Mouse (Mus musculus) small intestine, adult 2 months (tissue): ENCODE results near the gene Coa4.

ENCODE experiments used
- CTCF ChIP-seq: fragments of 200-500 bp; IDR thresholded peaks from 2 replicates; pipeline ENCODE4 v1.5.1; 2012; ENCODE audit warnings: low read depth, mild to moderate bottlenecking, control low read depth, inconsistent platforms, low read length, moderate library complexity, mixed read lengths; ENCODE audit not compliant: insufficient replicate concordance, insufficient read length; ENCODE audit errors: extremely low read depth
- POLR2A ChIP-seq: fragments of 200-500 bp; IDR thresholded peaks from 2 replicates; pipeline ENCODE4 v1.6.1; 2012; ENCODE audit warnings: low read depth, mild to moderate bottlenecking, control low read depth, inconsistent platforms, low read length, moderate library complexity

- TF ChIP-seq CTCF, result no peak
- TF ChIP-seq POLR2A, result no peak
Measured at GRCm38 (mm10) chr7:100511602-100512001, 25.3 kb upstream of the Coa4 start.
